21 mouse cellular contexts compared by ENCODE assay signal in genomic region chr13:108692883-108693550, GRCm38 (mm10).
DNase-seq lines count a peak whose midpoint lies in the region; ATAC-seq and TF ChIP-seq lines count a peak whose summit lies in the region.
"Had no signal": no experiment of that assay in that cellular context is flagged by ENCODE, and none has a peak within 500 bp of the region (broad histone marks: within the 10 kb centered on the region; RNA-seq: fewer than 3 reads in every experiment).

No protein-coding gene starts in this region.

- no peak overlapping the region for H3K27ac ChIP-seq in forebrain, postnatal 0 days (ENCODE audit: low read depth, low read length)
- no peak overlapping the region for H3K27ac ChIP-seq in forebrain, embryonic 15.5 days (replicated peaks)
- H3K27ac ChIP-seq: embryonic facial prominence, embryonic 13.5 days; hindbrain, embryonic 15.5 days; kidney, postnatal 0 days; limb, embryonic 15.5 days; neural tube, embryonic 13.5 days had no signal

- no peak for TF ChIP-seq CTCF in forebrain, postnatal 0 days (IDR thresholded peaks at IDR 0.05; ENCODE audit: low read depth)

- H3K9ac ChIP-seq in forebrain, postnatal 0 days, result no peak overlapping the region
- no peak overlapping the region for H3K9ac ChIP-seq in forebrain, embryonic 15.5 days (replicated peaks)
- H3K9ac ChIP-seq: embryonic facial prominence, embryonic 13.5 days; hindbrain, embryonic 15.5 days; limb, embryonic 15.5 days; neural tube, embryonic 13.5 days had no signal

- H3K27me3 ChIP-seq in forebrain, postnatal 0 days (ENCODE audit: insufficient read depth, low read length), result no peaks in the 10 kb centered on the region
- H3K27me3 ChIP-seq in forebrain, embryonic 15.5 days, result no peaks in the 10 kb centered on the region
- H3K27me3 ChIP-seq: embryonic facial prominence, embryonic 13.5 days; hindbrain, embryonic 15.5 days; limb, embryonic 15.5 days; neural tube, embryonic 13.5 days had no signal

- DNase-seq in forebrain, postnatal 0 days, result peak; percentile 49
- DNase-seq in Muller cell, postnatal 12 days (ENCODE audit: inconsistent ontology term), result peak; percentile 25
- DNase-seq in layer of hippocampus, adult 18-20 months (ENCODE audit: low spot score in 2 of 2), result peak; percentile 13 to 65
- peak; percentile 20 to 40 for DNase-seq in left cerebral cortex, adult 18-20 months (ENCODE audit: low spot score in 2 of 2)
- DNase-seq in urinary bladder, postnatal 10 days (ENCODE audit: low spot score), result no peak
- no peak for DNase-seq in testis, postnatal 10 days (ENCODE audit: low spot score)
- no peak for DNase-seq in adrenal gland, adult 8-10 months
- DNase-seq: adrenal gland, postnatal 14 days; B cell, adult 2 months; cerebellum, adult 9-11 months; heart, postnatal 14 days; lung, postnatal 10 days; thymus, adult 18-20 months had no signal

- H3K9me3 ChIP-seq in forebrain, postnatal 0 days (ENCODE audit: low read length), result no peaks in the 10 kb centered on the region
- H3K9me3 ChIP-seq in forebrain, embryonic 15.5 days, result no peaks in the 10 kb centered on the region
- H3K9me3 ChIP-seq: embryonic facial prominence, embryonic 13.5 days; hindbrain, embryonic 15.5 days; limb, embryonic 15.5 days; neural tube, embryonic 13.5 days had no signal

- H3K36me3 ChIP-seq in forebrain, postnatal 0 days (ENCODE audit: insufficient read depth), result no peaks in the 10 kb centered on the region
- H3K36me3 ChIP-seq in forebrain, embryonic 15.5 days, result no peaks in the 10 kb centered on the region
- H3K36me3 ChIP-seq: embryonic facial prominence, embryonic 13.5 days; hindbrain, embryonic 15.5 days; limb, embryonic 15.5 days; neural tube, embryonic 13.5 days had no signal

- H3K4me1 ChIP-seq in forebrain, postnatal 0 days (ENCODE audit: insufficient read depth), result no peaks in the 10 kb centered on the region
- no peaks in the 10 kb centered on the region for H3K4me1 ChIP-seq in forebrain, embryonic 15.5 days
- H3K4me1 ChIP-seq: embryonic facial prominence, embryonic 13.5 days; hindbrain, embryonic 15.5 days; limb, embryonic 15.5 days; neural tube, embryonic 13.5 days had no signal

- WGBS in forebrain, postnatal 0 days, result 72% methylated on average over 12 of the region's 12 CpGs
- 81% methylated on average over 12 of the region's 12 CpGs for WGBS in forebrain, embryonic 15.5 days

- peak; percentile 88 for ATAC-seq in forebrain, postnatal 0 days
- ATAC-seq in forebrain, embryonic 15.5 days (replicated peaks), result no peak
- ATAC-seq: intestine, embryonic 16.5 days had no signal

- H3K4me2 ChIP-seq in forebrain, postnatal 0 days (ENCODE audit: low read depth), result no peak overlapping the region
- no peak overlapping the region for H3K4me2 ChIP-seq in forebrain, embryonic 15.5 days (replicated peaks)
- H3K4me2 ChIP-seq: embryonic facial prominence, embryonic 13.5 days; heart, embryonic 11.5 days; hindbrain, embryonic 15.5 days; limb, embryonic 15.5 days; neural tube, embryonic 13.5 days had no signal

- H3K4me3 ChIP-seq in forebrain, postnatal 0 days (ENCODE audit: low read depth, low read length), result no peak overlapping the region
- no peak overlapping the region for H3K4me3 ChIP-seq in forebrain, embryonic 15.5 days
- H3K4me3 ChIP-seq: embryonic facial prominence, embryonic 13.5 days; hindbrain, embryonic 15.5 days; limb, embryonic 15.5 days; neural tube, embryonic 13.5 days had no signal

Comparison
In these comparisons a context has a peak if more than half of its experiments do, and no peak if none do; other contexts are left out.
1. DNase-seq: peak in forebrain, postnatal 0 days (single experiment), Muller cell, postnatal 12 days (single experiment), layer of hippocampus, adult 18-20 months (2 of 2) and left cerebral cortex, adult 18-20 months (2 of 2); none in urinary bladder, postnatal 10 days (single experiment), testis, postnatal 10 days (single experiment) and adrenal gland, adult 8-10 months (single experiment).